Mouse (Mus musculus) erythroblast, embryonic 14.5 days (primary cell): ENCODE data around the gene Fam198b. TPM values are rescaled to one million over a fixed set of nuclear protein-coding genes. Genes with fewer than 3 reads are reported as not detected.

Source experiments
- H3K27me3 ChIP-seq: 2 replicates; pipeline ENCODE4 v1.6.1; 2012; ENCODE audit warnings: inconsistent platforms; ENCODE audit not compliant: control insufficient read depth
- H3K36me3 ChIP-seq: 2 replicates; pipeline ENCODE4 v1.6.1; 2012; ENCODE audit warnings: mild to moderate bottlenecking, inconsistent platforms; ENCODE audit not compliant: control insufficient read depth
- H3K4me1 ChIP-seq: 2 replicates; pipeline ENCODE4 v1.6.1; 2012; ENCODE audit warnings: inconsistent platforms; ENCODE audit not compliant: control insufficient read depth
- H3K4me3 ChIP-seq: replicated peaks from 2 replicates; pipeline ENCODE3; 2012; ENCODE audit warnings: moderate library complexity, mild to moderate bottlenecking, inconsistent platforms
- H3K9me3 ChIP-seq: 2 replicates; pipeline ENCODE4 v1.6.1; 2012; ENCODE audit warnings: low read length, inconsistent platforms, mixed read lengths; ENCODE audit not compliant: control insufficient read depth
- GATA1 ChIP-seq: IDR thresholded peaks from 2 replicates; pipeline ENCODE4 v1.6.1; 2012; ENCODE audit warnings: low read length, inconsistent platforms, mixed read lengths
- TAL1 ChIP-seq: IDR thresholded peaks from 3 replicates; pipeline ENCODE4 v1.6.1; 2012; ENCODE audit warnings: low read length, inconsistent platforms, mixed read lengths
- polyA plus RNA-seq: library from polyadenylated mRNA; stranded (reverse); fragments of >175 nt; gene quantifications from 2 replicates; pipeline ENCODE4 v1.2.3, GENCODE M21; 2012

Fam198b gene
- polyA plus RNA-seq, 1 experiment = 0.01 TPM

DNA sequence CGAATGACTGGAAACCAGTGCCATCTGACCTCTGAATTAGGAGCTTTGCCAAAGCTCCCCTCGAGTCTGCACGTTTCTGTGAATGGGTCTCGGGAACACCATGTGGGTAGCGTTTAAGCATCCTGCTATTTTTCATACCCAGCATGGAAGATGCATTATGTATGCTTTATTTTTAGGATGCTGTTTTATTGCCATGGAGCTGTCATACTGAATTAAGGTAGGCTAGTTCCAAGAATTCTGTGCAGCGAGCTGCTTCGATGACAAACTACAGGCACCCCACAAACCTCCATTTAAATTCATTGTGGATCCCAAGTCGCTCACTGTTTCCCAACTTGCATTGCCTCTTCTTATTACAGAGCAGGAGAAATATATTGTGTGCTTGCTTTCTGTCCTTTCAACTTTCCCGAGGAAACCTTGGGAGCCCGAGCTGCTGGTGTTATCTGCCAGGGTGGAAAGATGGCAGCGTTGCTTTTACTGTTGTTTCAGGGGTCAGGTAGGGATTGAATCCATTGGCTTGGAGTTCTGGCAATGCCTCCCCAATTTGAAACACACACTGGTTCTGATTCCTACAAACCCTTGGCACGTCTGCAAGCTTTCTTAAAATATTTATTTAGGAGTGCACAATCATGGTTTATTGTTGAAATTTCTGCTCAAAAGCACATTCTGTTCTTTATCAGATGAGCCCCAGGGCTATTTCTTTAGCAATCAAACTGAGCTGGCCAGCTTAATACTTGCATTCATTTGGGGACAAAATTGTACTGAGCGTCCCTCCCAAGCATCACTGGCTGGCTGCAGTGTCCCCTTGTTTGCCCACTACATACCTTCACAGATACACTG lies 13.4 kb downstream of the Fam198b start:
- TF ChIP-seq TAL1 (no peak), GATA1 (no peak)
- H3K4me1 ChIP-seq = no peaks in the 10 kb centered on the region
- H3K4me3 ChIP-seq = no peak overlapping the region
- H3K36me3 ChIP-seq = no peaks in the 10 kb centered on the region
- no peaks in the 10 kb centered on the region for H3K27me3 ChIP-seq
- H3K9me3 ChIP-seq = no peaks in the 10 kb centered on the region

DNA sequence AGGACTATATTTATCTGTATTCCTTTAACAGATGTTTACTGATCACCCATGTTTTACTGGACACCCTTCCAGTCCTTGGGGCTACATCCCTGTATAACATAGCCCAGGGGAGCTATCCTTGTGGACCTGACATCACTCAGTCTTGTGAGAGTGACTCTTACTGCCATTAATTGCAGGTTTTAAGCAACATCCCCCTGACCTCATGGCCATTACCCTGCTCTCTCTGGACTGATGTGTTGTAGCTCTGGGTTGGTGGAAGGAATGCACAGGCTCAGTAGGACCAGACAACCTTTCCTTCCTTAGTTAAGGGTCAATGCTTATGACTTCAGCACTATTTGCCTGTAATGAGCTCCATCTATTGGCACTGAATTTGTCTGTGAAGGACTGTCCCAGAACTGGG lies 14.2 kb downstream of the Fam198b start:
- no peaks in the 10 kb centered on the region for H3K36me3 ChIP-seq

DNA sequence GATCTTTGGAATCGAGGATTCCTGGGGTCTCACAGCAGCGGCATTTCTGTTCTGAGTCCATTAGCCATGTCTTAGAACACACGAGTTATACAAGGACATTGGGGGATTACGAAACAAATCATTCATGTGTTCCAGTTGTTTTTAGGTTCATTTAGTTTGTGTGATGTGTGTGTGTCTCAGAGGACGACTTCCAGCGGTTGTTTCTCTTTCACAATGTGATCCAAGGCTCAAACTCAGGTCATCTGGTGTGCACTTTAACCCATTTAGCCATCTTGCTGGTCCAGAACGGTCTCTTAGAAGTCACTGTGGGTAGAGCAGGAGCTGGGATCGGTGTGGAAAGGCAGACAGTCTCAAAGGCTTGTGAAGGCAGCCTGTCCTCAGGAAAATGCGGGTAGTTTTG lies 15.6 kb downstream of the Fam198b start:
- H3K36me3 ChIP-seq = no peaks in the 10 kb centered on the region

More for the DNA sequence above, 14.2 kb downstream of the Fam198b start:
- Histone ChIP-seq H3K9me3 (no peaks in the 10 kb centered on the region), H3K4me3 (no peak overlapping the region), H3K4me1 (no peaks in the 10 kb centered on the region), H3K27me3 (no peaks in the 10 kb centered on the region)
- no peak for TF ChIP-seq TAL1
- TF ChIP-seq GATA1 = no peak

DNA sequence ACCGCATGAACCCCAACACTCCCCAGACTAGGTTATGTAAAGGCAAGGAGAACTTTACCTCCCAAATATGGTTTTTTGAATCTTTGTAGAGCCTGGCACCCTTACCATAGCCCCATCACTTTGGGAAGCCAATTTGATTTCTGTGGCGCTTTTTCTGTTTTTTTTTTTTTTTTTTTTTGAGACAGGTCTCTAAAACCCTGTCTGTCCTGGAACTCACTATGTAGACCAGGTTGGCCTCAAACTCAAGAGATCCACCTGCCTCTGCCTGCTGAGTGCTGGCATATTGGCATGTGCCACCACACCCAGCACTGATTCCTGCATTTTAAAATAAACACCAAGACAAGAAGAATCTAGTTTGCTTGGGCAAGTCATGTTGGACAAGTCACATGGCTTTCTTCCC lies 16.2 kb downstream of the Fam198b start:
- Histone ChIP-seq H3K9me3 (no peaks in the 10 kb centered on the region), H3K27me3 (no peaks in the 10 kb centered on the region), H3K4me3 (no peak overlapping the region), H3K36me3 (no peaks in the 10 kb centered on the region), H3K4me1 (no peaks in the 10 kb centered on the region)
- TF ChIP-seq GATA1 = no peak
- no peak for TF ChIP-seq TAL1

More for the DNA sequence above, 15.6 kb downstream of the Fam198b start:
- Histone ChIP-seq H3K9me3 (no peaks in the 10 kb centered on the region), H3K4me1 (no peaks in the 10 kb centered on the region), H3K27me3 (no peaks in the 10 kb centered on the region), H3K4me3 (no peak overlapping the region)
- TF ChIP-seq GATA1 = no peak

DNA sequence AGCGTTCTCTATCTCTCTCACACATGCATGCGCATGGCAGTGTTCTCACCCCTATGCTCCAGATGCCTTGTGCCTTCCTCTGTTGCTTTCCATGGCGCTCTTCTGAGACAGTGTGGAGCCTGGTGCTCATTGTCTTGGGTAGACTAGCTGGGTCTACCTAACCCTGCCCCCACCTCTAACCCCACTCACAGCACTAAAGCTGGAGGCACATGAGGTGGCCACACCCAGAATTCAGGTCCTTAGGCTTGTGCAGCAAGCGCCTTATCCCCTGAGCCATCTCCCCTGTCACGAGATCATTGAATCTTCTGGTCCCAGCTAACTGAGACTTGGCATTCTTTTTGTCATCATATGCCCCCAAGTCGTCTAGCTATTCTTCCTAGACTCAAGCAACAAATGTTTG lies 17.0 kb downstream of the Fam198b start:
- Histone ChIP-seq H3K4me1 (no peaks in the 10 kb centered on the region), H3K27me3 (no peaks in the 10 kb centered on the region), H3K9me3 (no peaks in the 10 kb centered on the region), H3K36me3 (no peaks in the 10 kb centered on the region), H3K4me3 (no peak overlapping the region)
- TF ChIP-seq GATA1 (no peak), TAL1 (no peak)

DNA sequence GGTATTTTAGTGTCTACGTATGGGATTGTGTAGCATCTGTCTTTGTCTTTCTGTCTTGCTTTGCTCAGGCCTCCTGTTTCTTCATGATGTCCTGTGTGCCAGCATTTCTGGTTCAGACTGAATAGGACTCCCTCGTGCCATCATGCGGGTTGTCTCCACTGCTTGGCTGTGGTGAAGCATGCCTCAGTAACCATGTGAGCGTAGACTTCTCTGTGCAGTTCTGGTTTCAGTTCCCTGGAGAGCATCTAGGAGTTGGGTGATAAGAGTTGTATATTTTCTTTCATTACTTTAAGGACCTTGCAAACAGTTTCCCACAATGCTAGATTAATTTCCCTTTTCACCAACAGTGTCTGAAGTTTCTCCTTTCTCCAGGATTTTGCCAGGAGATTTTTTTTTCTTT lies 17.4 kb downstream of the Fam198b start:
- no peak for TF ChIP-seq TAL1
- TF ChIP-seq GATA1 = no peak
- Histone ChIP-seq H3K4me1 (no peaks in the 10 kb centered on the region), H3K9me3 (no peaks in the 10 kb centered on the region), H3K27me3 (no peaks in the 10 kb centered on the region), H3K36me3 (no peaks in the 10 kb centered on the region), H3K4me3 (no peak overlapping the region)

DNA sequence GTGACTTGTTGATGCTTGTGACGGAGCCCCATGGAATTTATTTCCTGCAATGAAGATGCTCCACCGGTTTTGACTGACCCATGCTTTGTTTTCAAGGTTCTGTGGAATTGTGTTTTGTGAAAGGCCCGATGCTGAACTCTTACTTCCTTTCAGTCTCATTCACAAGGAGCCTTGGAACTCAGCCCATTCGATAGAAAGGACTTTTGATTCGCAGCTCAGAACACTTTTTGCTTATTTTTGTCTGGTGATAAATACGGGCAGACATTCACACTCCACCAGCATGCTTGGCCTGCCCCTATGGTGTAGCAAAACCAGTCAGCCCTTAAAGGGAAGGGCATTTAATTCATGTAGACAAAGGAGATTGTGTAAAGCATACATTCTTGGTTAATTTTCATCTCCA lies 19.5 kb downstream of the Fam198b start:
- no peaks in the 10 kb centered on the region for H3K4me1 ChIP-seq
- H3K36me3 ChIP-seq = no peaks in the 10 kb centered on the region
- no peak for TF ChIP-seq GATA1
- TF ChIP-seq TAL1 = no peak
- H3K27me3 ChIP-seq = no peaks in the 10 kb centered on the region
- no peak overlapping the region for H3K4me3 ChIP-seq
- H3K9me3 ChIP-seq = no peaks in the 10 kb centered on the region

DNA sequence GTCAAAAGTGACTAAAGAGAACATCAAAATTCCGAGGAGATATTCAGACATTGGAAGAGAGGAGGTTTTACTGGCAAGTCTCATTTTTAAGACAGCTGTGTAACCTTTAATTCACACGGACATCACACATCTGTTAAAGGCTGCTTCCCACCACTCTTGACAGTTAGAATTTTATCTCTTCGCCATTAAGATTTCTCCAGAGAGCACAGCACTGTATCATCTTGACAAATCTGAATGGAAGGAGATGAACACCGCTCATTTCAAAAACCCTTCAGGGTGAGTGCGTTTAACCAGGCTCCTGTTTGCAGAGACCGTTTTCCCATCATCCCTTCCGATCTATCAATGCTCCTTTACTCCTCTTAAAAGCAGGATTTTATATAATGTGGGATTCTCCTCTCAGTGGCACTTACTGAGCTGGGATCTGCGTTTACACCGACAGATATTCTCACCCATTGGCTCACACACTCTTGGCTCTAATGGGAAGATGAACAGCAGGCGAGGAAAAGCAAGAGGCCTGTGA lies 20.0 kb downstream of the Fam198b start:
- no peaks in the 10 kb centered on the region for H3K27me3 ChIP-seq
- no peaks in the 10 kb centered on the region for H3K4me1 ChIP-seq
- no peak for TF ChIP-seq GATA1
- no peak for TF ChIP-seq TAL1
- H3K9me3 ChIP-seq = no peaks in the 10 kb centered on the region
- no peaks in the 10 kb centered on the region for H3K36me3 ChIP-seq
- H3K4me3 ChIP-seq = no peak overlapping the region

DNA sequence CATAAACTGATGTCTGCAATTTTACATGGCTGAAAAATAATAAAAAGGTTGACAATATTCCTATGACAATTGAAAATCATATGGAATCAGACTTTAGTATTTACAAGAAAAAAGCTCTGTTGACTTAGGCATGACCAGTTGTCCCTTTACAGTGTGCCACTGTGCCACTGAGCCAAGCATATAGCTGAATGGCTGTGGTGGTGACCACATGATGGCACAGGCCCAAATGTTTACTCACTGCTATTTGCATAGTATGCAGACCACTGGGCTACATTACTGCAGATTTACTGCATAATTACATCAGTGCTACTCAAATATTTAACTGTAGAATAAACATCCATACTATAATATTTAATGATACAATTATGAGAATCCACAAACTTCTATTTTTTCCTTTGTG lies 21.1 kb downstream of the Fam198b start:
- H3K27me3 ChIP-seq = no peaks in the 10 kb centered on the region
- no peak overlapping the region for H3K4me3 ChIP-seq
- no peaks in the 10 kb centered on the region for H3K36me3 ChIP-seq
- peaks cover under 1% of the 10 kb centered on the region; the same call in 1 of the 2 replicates for H3K4me1 ChIP-seq
- no peak for TF ChIP-seq GATA1
- TF ChIP-seq TAL1 = no peak
- H3K9me3 ChIP-seq = no peaks in the 10 kb centered on the region
